Mouse (Mus musculus) fat pad, adult 2 months (tissue): ENCODE data around the gene Pgp.
A peak's percentile ranks its signal among the peaks of the same experiment; 100 is the strongest.
"Not testable (repeated sequence)": the region's sequence is repeated elsewhere in the genome, so short reads cannot be mapped to it uniquely, and the experiment has no call there.

Source experiments
- DNase-seq: peaks from one replicate; pipeline ENCODE4 v3.0.0-alpha.2; 2011; ENCODE audit warnings: low read depth, low spot score; ENCODE audit errors: extremely low read depth

Pgp gene

GRCm38 (mm10) chr17:24455523-24456206 is 14.5 kb upstream of the Pgp start:
- DNase-seq, result not testable (repeated sequence)

DNA sequence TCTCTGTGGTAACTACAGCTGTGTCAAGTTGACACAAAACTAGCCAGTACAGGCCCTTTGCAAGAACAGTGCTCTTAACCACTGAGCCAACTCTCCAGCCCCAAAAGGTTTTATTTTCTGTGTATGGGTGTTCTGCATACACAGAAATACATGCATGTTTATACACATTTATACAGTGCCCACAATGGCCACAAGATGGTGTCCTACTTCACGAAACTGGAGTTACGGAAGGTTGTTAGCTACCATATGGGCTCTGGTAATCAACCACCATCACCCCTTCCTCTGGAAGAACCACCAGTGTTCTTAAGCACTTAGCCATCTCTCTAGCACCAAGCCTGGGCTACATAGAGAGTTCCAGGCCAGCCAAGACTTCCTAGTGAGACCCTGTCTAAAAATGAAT is 8.6 kb upstream of the Pgp start:
- no peak for DNase-seq

DNA sequence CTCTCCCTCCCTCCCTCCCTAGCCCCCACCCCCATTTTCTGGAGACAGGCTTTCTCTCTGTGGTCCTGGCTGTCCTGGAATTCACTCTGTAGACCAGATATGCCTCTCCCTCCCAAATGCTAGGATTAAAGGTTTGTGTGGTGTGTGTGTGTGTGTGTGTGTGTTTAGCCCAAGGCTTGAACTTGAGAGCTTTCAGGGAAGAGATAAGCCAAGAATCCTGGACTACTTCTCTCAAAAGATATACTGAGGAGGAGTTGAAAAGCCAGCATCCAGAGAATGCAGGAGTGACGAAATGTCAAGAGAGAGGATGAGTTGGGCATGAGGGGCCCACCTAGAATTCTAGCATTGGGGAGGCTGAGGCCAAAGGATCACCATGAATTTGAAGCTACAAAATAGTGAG is 7.3 kb upstream of the Pgp start:
- no peak for DNase-seq

DNA sequence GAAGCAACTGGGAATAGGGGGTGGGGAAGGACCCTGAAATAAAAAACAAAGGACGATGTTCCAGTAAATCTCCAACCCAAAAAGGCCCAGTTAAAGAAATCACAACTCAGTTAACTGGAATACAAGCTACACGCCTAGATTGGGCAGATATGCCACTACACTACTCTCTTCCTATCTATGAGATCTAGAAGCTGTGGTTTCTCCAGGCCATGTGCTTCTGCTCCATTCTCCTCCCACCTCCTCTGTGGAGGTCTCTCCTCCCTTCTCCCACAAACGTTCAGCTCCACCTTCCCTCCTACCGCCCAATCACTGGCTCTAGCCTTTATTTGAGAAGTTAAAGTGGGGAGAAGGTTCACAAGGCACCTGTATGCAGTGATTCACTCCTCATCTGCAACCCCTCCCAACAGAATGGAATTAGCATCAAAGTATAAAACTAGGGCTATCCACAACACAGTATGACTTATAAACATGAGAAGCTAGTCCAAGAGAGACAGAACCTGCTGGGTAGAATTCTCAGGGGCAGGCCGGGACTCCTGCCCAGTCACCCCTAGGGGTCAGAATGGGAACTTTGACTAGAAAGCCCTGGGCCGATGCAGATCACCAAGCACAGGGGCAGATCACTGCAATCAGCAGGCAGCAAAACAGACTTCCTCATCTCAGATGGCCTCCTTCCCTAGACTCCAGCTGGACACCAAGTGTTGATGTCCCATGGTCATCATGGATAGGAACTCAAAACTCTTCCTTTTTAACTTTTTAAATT is 6.6 kb upstream of the Pgp start:
- no peak for DNase-seq

- DNase-seq, result no peak
Measured at GRCm38 (mm10) chr17:24468636-24469246, 1.5 kb upstream of the Pgp start.

DNA sequence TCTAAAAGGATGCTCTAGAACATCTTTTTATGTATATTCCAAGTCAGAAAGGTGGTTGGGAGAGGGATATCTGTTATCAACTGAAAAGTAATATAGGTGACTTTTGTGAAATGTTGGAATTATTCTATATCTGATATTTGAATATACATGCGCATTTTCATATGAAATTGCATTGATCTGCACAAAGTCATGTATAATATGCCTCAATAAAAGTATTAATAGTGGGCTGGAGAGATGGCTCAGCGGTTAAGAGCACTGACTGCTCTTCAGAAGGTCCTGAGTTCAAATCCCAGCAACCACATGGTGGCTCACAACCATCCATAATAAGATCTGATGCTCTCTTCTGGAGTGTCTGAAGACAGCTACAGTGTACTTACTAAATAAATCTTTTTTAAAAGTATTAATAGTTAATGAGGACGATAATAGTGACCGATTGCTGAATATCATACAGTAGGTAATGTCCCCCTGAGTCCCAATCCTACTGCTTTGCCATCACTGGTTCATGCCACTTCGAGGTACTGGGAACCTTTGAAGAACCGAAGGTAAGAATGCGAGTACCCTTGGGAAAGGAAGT is 769 bp upstream of the Pgp start:
- no peak for DNase-seq

- DNase-seq, result no peak
Measured at GRCm38 (mm10) chr17:24470701-24471527, 722 bp downstream of the Pgp start.

- DNase-seq, result peak; percentile 78
Measured at GRCm38 (mm10) chr17:24472512-24472911, 2.3 kb downstream of the Pgp start.

GRCm38 (mm10) chr17:24473612-24474275 is 3.6 kb downstream of the Pgp start, which contains the start of gene Bricd5:
Bricd5 (plus strand) TSS chr17:24473884.
- DNase-seq, result no peak

DNA sequence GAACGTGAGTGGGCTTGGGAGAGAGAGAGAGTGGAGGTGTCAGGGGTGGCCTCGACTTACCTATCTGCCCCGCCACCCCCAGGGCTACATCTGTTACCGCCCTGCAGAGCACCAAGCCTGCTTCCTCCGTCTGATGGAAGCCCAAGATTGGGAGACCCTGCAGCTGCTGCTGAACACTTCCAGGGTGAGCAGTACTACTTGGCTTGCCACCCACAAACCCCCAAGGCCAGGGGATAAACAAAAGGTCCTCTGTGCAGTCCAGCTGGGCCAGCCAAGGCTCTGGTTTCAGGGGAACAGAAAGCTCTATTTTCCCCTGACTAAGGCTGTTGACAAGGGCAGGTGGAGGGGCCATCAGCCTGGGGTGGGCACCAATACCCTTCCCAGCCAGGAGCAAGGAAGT is 4.4 kb downstream of the Pgp start:
- DNase-seq, result no peak

- DNase-seq, result no peak
Measured at GRCm38 (mm10) chr17:24475586-24475985, 5.4 kb downstream of the Pgp start.

DNA sequence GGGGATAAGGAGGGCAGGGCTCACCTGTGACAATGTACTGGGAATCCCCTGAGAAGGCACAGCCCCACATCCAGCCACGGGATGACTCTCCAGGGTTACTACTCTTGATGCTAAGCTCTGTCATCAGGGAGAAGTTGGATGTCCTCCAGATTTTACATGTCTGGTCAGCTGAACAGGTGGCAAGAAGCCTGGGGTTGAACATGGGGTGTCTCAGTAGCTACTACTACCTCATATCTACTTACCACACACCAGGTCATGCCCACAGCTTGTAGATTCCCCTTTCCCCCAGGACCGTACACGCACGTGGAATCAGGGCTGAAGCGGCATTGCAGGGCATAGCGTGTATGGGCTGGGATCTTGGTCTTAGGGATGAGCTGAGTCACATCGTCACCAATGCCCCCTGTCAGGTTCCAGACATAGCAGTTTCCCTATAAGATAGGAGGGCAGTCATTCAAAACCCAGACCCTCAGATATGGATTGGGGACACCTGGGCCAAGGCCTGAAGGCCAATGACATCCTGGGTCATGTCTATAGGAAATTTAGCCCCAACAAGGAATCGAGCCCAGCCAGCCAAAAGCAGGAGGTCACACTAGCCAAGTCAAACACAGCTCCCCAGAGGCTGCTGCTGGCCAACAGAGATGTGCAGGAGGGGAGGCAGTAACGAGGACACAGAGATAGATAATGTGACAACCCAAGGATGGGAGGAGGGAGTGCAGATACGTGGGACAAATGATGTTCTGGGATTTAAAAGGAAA is 6.0 kb downstream of the Pgp start:
- no peak for DNase-seq

DNA sequence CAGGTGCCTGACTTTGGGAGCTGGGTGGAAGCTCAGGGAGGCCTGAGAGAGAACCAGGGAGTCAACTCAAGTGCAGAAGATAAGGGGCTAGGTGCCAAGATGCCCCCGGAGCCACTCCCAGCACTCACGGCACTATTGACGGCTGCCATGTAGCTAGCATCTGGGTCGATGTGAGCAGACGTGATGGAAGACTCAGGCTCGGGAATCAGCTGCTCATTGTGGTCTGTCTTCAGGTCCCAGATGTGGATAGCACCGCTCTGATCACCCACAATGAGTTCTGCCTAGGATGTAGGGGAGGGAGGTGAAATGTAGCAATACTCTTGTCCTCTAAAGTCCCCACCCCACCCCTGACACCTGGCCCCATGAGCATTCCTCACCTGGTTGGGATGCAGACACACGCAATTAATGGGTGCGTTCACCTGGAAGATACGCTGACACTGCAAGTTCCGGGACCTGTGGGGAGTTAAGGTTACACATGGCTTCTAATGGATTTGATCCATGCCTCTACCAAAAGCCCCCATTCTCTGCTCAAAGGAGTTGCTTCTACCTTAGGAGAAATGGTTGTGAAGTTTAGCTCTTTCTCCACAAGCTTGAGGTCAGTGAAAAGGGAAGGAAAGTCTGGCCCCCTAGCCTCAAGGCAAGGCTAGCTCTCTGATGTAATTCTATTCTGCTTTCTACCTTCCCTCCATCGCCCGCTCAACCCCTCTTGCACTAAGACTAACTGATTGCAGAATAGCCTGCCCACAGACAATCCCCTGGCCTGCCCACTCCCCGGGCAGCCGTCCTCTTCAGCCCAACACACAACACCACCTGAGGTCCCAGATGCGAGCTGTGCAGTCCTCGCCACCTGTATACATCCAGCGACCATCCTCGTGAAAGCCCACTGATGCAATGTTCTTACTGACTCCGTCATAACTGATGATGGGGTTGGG is 7.1 kb downstream of the Pgp start:
- DNase-seq, result no peak

DNA sequence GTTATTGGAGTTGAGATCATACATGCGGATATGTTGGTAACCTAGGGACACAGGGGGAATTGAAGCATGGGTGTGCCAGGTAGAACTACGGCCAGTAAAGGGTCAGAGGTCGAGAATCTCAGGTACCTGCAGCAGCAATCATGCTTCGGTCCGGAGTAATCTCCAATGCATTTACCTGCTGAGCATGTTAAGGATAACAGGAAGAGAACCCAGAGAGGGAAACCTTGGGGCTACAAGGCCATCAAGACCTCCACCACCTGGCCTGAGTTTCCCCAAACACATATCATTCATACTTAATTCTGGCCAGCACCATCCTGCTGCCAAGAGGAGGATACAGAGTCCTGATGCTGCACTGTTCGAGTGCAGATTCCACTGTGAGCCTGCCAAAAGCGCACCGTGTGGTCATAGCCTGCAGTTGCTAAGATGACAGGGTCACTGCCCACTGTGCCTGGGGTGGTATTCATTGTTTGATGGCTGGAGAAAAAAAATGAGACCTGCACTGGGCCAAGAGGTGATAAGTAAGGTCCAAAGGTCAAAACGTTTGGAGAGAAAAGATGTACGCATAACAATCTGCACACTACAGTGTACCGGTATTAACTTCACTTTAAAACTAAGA is 7.9 kb downstream of the Pgp start:
- no peak for DNase-seq

GRCm38 (mm10) chr17:24478663-24479380 is 8.6 kb downstream of the Pgp start, which contains the start of gene Mlst8:
Mlst8 (minus strand) TSS chr17:24479078.
- DNase-seq, result no peak

DNA sequence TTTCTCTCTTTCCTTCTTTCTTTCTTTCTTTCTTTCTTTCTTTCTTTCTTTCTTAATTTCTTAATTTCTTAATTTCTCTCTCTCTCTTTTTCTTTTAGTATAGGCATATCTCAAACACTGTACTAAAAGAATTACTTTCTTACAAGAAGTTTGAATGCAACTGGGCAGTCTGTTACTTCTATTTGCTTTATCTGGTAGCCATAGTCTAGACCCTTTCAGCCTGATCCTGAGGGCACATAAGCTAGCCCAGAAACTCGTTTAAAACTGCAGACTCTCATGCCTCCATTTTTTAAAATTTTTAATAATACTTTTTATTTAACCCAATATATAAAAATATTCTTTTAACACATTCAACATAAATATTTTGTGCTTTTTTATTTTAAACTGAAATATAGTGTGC is 9.2 kb downstream of the Pgp start:
- no peak for DNase-seq

GRCm38 (mm10) chr17:24480201-24480826 is 10.1 kb downstream of the Pgp start:
- DNase-seq, result no peak
